Mouse (Mus musculus): ENCODE measurements around the gene Lztr1. TPM values are rescaled to one million over a fixed set of nuclear protein-coding genes. Genes with fewer than 3 reads are reported as not detected.

Gene Lztr1
- polyA plus RNA-seq (2012; rRNA removed) = 105 and 123 TPM in 2 replicates

GRCm38 (mm10) chr16:17508546-17509239, at the start of gene Lztr1:
Gene Lztr1, plus strand, starts transcription at chr16:17508688.
- peak; percentile 80 for DNase-seq (ENCODE audit: low spot score)

DNA sequence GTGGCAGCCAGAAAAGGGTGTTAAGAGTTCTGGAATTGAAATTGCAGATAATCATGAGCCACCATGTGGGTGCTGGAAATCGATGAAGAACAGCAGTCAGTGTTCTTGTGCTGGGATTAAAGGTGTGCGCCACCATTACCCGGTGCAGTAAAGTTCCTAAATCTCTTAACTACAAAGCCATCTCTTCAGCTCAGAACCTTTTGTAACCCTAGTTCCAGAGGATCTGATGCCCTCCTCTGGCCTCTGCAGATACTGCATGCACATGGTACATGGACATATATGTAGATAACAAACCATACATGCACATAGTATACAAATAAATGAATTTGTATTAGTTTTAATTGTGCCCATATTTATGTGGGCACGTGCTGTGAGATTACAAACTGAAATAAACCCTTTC, 48.2 kb upstream of the Lztr1 start:
- no peak for DNase-seq (ENCODE audit: low spot score)

DNA sequence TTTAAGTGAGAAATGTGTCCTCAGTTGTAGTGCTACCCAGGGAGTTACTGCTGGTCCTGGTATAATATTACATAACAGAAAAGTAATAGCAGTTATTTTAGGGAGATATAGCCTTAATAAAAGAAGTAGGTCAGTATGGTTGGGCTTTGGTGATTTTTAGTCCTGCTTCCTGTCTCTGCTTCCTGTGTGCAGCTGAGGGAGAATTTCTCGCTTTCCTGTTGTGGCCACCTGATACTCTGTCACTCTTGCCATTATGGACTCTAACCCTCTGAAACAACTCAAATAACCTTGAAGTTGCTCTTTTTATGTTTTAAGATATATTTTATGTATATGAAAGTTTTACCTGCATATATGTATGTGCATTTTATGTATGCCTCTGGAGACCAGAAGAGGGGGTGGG, 46.9 kb upstream of the Lztr1 start:
- no peak for DNase-seq (ENCODE audit: low spot score)

- DNase-seq (ENCODE audit: low spot score) = no peak
These were observed 45.3 kb upstream of the Lztr1 start for GRCm38 (mm10) chr16:17463184-17463583.

- no peak for DNase-seq (ENCODE audit: low spot score)
These were observed 41.4 kb upstream of the Lztr1 start for GRCm38 (mm10) chr16:17466875-17467663.

DNA sequence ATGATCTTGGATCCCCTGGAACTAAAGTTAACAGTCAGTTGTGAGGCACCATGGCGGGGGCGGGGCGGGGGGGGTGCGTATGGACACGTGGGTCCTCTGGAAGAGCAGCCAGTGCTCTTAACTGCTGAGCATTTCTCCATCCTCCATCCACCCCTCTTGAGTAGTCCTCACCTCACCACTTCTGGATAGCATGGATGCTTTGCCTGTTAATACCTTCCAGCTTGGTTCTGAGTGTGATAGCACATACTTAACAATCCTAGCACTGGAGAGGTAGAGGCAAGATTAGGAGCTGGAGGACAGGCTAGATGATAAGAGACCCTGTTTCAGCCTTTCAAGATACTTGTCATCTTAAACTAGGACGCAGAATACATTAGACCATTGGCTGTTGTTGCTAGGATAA, 36.0 kb upstream of the Lztr1 start:
- DNase-seq (ENCODE audit: low spot score) = no peak

DNA sequence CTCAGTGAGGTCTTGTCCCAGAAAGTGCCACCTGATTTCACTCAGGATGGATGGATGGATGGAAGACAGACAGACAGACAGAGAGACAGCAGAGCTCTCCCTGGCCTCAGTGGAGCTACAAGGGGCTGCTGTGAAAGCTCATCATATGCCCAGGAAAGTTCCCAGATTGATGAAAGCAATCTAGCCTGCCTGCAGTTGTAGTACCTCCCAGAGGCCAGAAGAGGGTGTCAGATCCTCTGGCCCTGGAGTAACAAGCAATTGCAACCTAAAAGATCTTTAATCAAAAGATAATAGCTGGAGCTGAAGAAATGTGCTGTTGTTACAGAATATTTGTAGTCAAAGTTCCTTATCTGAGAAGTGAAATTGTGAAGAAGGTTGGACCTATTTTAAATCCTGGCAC, 34.4 kb upstream of the Lztr1 start:
- DNase-seq (ENCODE audit: low spot score) = no peak

- DNase-seq (ENCODE audit: low spot score) = no peak
These were observed 33.7 kb upstream of the Lztr1 start for GRCm38 (mm10) chr16:17474761-17475160.

DNA sequence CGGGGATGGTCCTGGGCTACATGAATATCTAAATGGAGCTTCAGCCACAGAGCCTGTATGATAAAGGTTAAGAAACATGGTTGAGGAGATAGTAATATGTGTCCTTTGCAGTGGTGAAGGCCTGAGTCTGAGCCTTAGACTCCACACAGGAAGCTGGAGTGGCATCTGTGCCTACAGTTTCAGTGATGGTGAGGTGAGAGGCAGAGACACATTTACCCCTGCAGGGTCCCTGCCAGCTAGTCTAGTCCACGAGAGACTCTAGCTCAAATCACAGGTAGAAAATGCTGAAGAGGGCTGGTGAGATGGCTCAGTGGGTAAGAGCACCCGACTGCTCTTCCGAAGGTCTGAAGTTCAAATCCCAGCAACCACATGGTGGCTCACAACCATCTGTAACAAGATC, 33.2 kb upstream of the Lztr1 start:
- DNase-seq (ENCODE audit: low spot score) = no peak

DNA sequence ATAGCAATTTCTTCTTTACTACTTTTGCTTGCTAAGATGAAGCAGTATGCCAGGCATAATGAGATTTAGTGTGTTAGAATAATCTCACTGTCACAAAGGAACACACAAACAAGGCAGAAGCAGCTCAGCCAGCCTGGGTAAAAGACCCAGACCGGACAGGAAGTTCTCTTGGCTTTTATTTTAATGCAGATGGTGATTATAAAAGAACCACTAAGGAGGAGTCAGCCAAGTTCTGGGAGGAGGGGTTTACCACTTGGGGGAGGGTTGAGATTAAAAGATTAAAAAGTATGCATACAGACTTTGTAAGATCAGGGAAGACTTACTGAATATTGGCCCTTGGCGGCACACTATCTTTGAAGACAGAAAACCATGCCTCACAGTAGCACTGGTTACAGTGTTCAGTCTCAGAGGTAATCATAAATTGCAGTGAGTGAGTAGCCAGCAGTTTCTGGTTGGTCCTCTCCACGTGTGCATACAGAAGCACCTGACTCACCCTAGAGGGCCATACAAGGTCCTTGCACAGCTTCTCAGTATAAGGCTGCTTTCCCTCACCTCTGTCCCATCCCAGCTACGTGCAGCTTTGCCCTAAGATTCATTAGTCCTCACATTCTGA, 30.1 kb upstream of the Lztr1 start:
- DNase-seq (ENCODE audit: low spot score) = no peak

GRCm38 (mm10) chr16:17481465-17481864, 27.0 kb upstream of the Lztr1 start:
- no peak for DNase-seq (ENCODE audit: low spot score)

GRCm38 (mm10) chr16:17486505-17486904, 22.0 kb upstream of the Lztr1 start:
- no peak for DNase-seq (ENCODE audit: low spot score)

DNA sequence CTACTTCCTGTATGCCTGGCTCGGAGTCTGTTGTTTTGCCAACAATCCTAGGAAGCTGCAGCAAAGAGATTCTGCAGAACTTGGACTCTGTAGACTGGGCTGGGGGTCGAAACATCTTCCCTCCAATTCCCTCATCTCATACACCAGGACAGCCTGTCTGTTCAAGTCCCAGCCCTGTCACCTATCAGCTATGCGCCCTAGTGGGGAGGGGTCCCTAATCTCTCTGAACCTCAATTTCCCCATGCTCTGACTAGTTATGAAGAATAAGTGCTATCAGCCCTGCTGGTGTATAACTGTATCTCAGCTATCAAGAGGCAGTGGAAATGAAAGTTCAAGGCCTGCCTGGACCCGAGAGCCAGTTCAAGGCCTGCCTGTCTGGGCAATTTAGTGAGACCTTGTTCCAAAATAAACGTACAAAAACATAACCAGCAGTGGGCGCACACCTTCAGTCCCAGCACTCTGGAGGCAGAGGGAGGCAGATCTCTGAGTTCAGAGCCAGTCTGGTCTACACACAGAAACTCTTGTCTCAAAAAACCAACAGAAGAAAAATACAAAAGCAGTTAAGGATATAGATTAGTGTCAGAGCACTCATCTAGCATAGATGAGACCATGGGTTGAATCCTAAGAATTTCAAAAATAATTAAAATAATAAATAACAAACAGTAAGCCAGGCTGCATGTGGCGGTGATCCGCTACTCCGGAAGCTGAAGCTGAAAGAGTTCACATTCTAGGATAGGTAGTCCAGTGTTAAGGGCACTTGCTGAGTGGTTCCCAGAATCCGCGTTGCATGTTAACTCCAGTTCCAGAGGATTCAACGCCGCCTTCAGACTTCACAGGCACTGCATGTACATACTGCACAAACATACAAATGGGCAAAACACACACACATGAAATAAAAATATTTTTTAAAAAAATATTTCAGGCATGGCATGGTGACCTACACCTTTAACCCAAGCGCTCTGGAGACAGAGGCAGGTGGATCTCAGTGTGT, 19.7 kb upstream of the Lztr1 start:
- DNase-seq (ENCODE audit: low spot score) = no peak

- DNase-seq (ENCODE audit: low spot score) = no peak
These were observed 18.9 kb upstream of the Lztr1 start, which contains the start of gene Aifm3 for GRCm38 (mm10) chr16:17489469-17490111. Gene Aifm3, plus strand, starts transcription at chr16:17489611.

GRCm38 (mm10) chr16:17491154-17491553, 17.3 kb upstream of the Lztr1 start:
- no peak for DNase-seq (ENCODE audit: low spot score)

DNA sequence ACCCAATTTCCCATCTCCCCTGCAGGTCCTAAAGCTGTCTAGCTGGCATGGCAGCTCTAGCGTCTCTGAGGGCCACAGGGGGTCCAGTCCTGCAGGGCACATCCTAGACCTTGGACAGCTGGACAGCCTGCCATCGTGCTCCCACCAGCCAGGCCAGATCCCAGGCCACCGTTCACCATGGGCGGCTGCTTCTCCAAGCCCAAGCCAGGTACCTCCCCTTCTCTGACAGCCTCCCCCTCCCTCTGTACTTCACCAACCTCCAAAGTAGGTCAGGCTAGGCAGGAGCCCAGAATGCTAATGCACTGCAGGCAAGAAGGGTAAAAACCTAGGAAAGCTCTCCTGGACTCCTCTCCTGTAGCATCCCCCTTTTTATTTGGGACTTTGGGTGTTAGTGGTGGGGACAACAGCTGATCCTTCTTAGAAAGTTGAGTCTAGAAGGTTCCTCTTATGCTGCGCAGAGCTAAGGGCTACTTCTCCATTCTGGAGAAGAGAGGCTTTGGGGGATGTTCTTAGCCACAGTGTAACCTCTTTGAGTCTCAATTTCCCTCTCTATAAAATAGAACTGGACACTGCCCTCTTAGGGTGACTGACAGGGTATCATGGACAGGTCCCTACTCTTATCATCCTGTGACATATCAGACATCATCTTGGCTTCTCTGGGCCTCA, 16.5 kb upstream of the Lztr1 start:
- DNase-seq (ENCODE audit: low spot score) = no peak

GRCm38 (mm10) chr16:17496499-17497305, 11.8 kb upstream of the Lztr1 start:
- no peak for DNase-seq (ENCODE audit: low spot score)

- DNase-seq (ENCODE audit: low spot score) = no peak
These were observed 9.1 kb upstream of the Lztr1 start for GRCm38 (mm10) chr16:17499249-17499883.

GRCm38 (mm10) chr16:17502681-17503080, 5.8 kb upstream of the Lztr1 start:
- no peak for DNase-seq (ENCODE audit: low spot score)
